Mouse (Mus musculus) stomach, embryonic 15.5 days (tissue): ENCODE measurements around the gene Chst11. TPM values are rescaled to one million over a fixed set of nuclear protein-coding genes. Genes with fewer than 3 reads are reported as not detected.

Source experiments
- ATAC-seq: fragments of 200-750 bp; cut with Nextera tagmentation; 2 replicates; pipeline ENCODE4 v1.8.0; 2017; ENCODE audit warnings: low read depth, moderate number of reproducible peaks, moderate TSS enrichment; ENCODE audit not compliant: insufficient read depth, low FRiP score
- H3K27ac ChIP-seq: fragments of 300-500 bp; sonication (generic); 2 replicates; pipeline ENCODE4 v1.5.1; 2015; ENCODE audit warnings: mild to moderate bottlenecking, inconsistent platforms
- H3K27me3 ChIP-seq: fragments of 300-500 bp; sonication (generic); replicated peaks from 2 replicates; pipeline ENCODE4 v1.6.1; 2015; ENCODE audit warnings: inconsistent platforms
- H3K36me3 ChIP-seq: fragments of 300-500 bp; sonication (generic); 2 replicates; pipeline ENCODE4 v1.6.1; 2015; ENCODE audit warnings: inconsistent platforms
- H3K4me1 ChIP-seq: fragments of 300-500 bp; sonication (generic); 2 replicates; pipeline ENCODE4 v1.6.1; 2015; ENCODE audit warnings: inconsistent platforms
- H3K4me2 ChIP-seq: fragments of 300-500 bp; sonication (generic); 2 replicates; pipeline ENCODE4 v1.6.1; 2015; ENCODE audit warnings: mild to moderate bottlenecking, inconsistent platforms
- H3K4me3 ChIP-seq: fragments of 300-500 bp; sonication (generic); replicated peaks from 2 replicates; pipeline ENCODE4 v1.5.1; 2015; ENCODE audit warnings: inconsistent platforms
- H3K9ac ChIP-seq: fragments of 300-500 bp; sonication (generic); 2 replicates; pipeline ENCODE4 v1.6.1; 2015; ENCODE audit warnings: inconsistent platforms
- H3K9me3 ChIP-seq: fragments of 300-500 bp; sonication (generic); 2 replicates; pipeline ENCODE4 v1.6.1; 2016; ENCODE audit warnings: inconsistent platforms
- WGBS: fragments of 180-500 bp; shearing (Covaris S2); methylation state at CpG from one replicate; pipeline ENCODE4 v1.1.7; 2015; 5-methylcytosine and 5-hydroxymethylcytosine counted together
- polyA plus RNA-seq: library from polyadenylated mRNA; unstranded; fragments of >200 nt; fragmentation: Nextera tagmentation; extraction: Ambion mirVana; gene quantifications from 2 replicates; pipeline ENCODE4 v1.2.1, GENCODE M21; 2015

The Chst11 gene
- polyA plus RNA-seq, 1 experiment from 2014 or later: 1.4 TPM

DNA sequence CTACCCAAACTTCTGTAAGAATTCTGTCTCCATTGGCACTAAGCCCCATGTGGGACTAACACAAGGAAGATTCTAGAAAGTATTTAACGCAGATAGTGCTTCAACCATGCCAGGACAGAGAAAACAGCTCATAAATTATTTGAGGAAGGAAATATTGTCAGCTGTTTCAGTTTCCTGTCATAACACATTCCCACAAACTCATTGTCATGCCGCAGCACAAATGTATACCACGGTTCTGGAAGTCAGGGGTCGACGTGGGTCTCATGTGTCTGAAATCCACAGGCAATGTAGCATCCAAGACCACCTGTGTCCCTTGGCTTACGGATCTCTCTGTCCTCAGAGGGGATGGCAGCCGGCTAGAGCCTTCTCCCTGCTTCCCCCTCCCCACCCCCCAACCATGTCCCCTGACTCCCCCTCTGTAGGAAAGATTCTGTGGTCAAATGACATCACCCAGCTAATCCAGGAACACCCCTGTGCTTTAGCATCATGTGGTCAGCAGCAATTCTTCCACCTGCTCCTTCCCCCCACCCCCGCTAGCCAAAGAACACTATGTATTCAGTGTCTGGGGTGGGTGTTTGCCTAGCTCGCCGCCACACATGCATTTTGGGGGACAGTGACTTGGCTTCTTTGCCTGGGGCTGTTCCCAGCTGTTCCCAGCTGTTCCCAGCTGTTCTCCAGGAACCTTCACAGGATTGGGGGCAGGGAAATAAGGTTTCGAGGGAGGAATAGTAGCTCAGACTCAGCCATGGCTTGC lies 183.2 kb downstream of the Chst11 start:
- H3K27ac ChIP-seq: no peak overlapping the region
- ATAC-seq: peak; percentile 36; the same call in 1 of the 2 replicates
- no peak overlapping the region for H3K9ac ChIP-seq
- no peak overlapping the region for H3K4me2 ChIP-seq
- H3K36me3 ChIP-seq: no peaks in the 10 kb centered on the region
- peaks cover 7% of the 10 kb centered on the region; the same call in 1 of the 2 replicates for H3K4me1 ChIP-seq
- no peaks in the 10 kb centered on the region for H3K9me3 ChIP-seq
- no peak overlapping the region for H3K4me3 ChIP-seq
- 49% methylated on average over 11 of the region's 11 CpGs for WGBS
- no peaks in the 10 kb centered on the region for H3K27me3 ChIP-seq

DNA sequence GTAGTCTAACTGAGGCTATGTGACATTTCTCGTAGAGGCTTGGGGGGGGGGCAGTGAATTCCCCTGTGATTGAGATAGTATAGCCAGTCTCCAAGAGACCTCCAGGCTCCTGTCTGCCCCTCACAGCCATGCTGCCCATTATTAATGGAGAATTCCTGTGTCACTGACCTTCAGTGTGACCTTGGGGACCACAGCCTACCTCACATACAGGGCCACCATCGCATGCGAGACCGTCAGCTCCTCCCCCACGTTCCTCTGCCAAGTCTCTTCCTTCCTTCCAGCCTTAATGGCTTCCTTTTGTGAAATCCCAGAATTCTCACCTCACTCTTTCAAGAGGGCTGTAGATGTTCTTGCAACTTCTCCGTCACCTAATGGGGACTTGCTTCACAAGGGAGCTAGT lies 184.3 kb downstream of the Chst11 start:
- 81% methylated on average over 6 of the region's 6 CpGs for WGBS

DNA sequence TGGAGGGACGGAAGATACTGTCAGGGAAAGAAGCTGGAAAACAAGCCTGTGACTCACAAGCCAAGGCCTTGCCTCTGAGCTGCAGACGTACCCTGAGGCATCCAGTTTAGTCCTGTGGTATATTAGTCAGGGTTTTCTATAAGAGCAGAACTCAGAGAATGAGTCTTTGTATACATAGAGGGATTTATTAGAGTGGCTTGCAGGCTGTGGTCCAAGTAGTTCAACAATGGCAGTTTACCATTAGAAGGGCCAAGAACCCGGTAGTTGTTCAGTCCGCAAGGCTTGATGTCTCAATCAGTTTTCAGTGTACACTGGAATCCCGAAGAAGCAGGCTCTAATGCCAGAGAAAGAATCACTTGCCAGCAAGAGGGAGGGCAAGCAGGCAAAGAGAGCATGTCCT lies 192.9 kb downstream of the Chst11 start:
- Histone ChIP-seq H3K4me2 (no peak overlapping the region), H3K9ac (no peak overlapping the region), H3K4me3 (no peak overlapping the region), H3K4me1 (peaks cover 13% of the 10 kb centered on the region), H3K36me3 (no peaks in the 10 kb centered on the region), H3K27ac (peak overlapping the region; percentile 74), H3K9me3 (no peaks in the 10 kb centered on the region), H3K27me3 (no peaks in the 10 kb centered on the region)
- WGBS: 54% methylated on average over 5 of the region's 5 CpGs
- ATAC-seq: peak; percentile 62; the same call in 1 of the 2 replicates

More for the DNA sequence above, 184.3 kb downstream of the Chst11 start:
- Histone ChIP-seq H3K4me3 (no peak overlapping the region), H3K27me3 (no peaks in the 10 kb centered on the region), H3K9me3 (no peaks in the 10 kb centered on the region), H3K9ac (no peak overlapping the region), H3K4me2 (no peak overlapping the region), H3K36me3 (no peaks in the 10 kb centered on the region), H3K4me1 (0 out of 2 replicates have a peak, but pooled peaks cover 4% of the 10 kb centered on the region), H3K27ac (no peak overlapping the region)
- no peak for ATAC-seq

- WGBS: 35% methylated on average over 1 of the region's 1 CpGs
- no peaks in the 10 kb centered on the region for H3K36me3 ChIP-seq
- no peak overlapping the region for H3K4me3 ChIP-seq
- H3K27ac ChIP-seq: peak overlapping the region; percentile 74
- no peak overlapping the region for H3K4me2 ChIP-seq
- peaks cover 13% of the 10 kb centered on the region for H3K4me1 ChIP-seq
- H3K27me3 ChIP-seq: no peaks in the 10 kb centered on the region
- no peak for ATAC-seq
- H3K9me3 ChIP-seq: no peaks in the 10 kb centered on the region
- H3K9ac ChIP-seq: no peak overlapping the region
Measured at GRCm38 (mm10) chr10:83178661-83179060, 193.4 kb downstream of the Chst11 start.

DNA sequence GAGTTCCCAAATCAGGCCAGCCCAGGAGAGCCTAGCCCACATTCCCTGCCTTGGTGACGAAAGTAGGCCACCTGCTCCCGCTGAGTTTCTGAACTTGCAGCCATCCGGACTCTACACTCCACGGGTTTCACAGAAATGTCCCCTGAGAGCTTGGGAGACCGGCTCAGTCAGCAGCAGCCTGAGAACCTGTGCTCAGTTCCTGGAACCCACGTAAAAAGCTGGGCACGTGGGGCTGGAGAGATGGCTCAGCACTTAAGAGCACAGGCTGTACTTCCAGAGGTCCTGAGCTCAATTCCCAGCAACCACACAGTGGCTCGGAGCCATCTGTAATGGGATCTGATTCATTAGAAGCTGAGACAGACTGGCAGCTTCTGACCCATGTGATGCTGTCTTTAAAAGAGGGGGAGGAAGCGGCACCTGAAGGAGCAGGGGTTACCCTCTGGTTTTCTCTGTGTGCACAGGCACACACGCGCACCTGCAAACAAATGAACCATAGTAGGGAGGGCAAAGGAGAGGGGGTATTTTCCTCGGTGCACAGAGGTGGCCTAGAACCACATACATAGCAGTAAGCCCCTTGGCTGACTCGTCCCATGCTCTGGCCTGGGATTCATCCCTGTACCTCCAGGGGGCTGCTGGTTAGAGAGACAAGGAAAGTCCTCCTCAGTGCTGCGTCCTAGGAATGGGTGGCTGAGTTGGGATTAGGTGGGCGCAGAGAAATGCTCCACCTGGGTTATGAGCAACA lies 196.7 kb downstream of the Chst11 start:
- H3K4me1 ChIP-seq: peaks cover 22% of the 10 kb centered on the region
- no peak overlapping the region for H3K4me3 ChIP-seq
- H3K27ac ChIP-seq: no peak overlapping the region
- H3K27me3 ChIP-seq: no peaks in the 10 kb centered on the region
- ATAC-seq: no peak
- no peaks in the 10 kb centered on the region for H3K36me3 ChIP-seq
- no peaks in the 10 kb centered on the region for H3K9me3 ChIP-seq
- H3K4me2 ChIP-seq: no peak overlapping the region
- WGBS: 76% methylated on average over 15 of the region's 15 CpGs
- H3K9ac ChIP-seq: no peak overlapping the region

- no peaks in the 10 kb centered on the region for H3K27me3 ChIP-seq
- H3K9me3 ChIP-seq: no peaks in the 10 kb centered on the region
- H3K4me3 ChIP-seq: no peak overlapping the region
- H3K4me2 ChIP-seq: no peak overlapping the region
- H3K27ac ChIP-seq: no peak overlapping the region
- H3K9ac ChIP-seq: no peak overlapping the region
- ATAC-seq: no peak
- 36% methylated on average over 8 of the region's 8 CpGs for WGBS
- H3K36me3 ChIP-seq: no peaks in the 10 kb centered on the region
- peaks cover 19% of the 10 kb centered on the region for H3K4me1 ChIP-seq
Measured at GRCm38 (mm10) chr10:83182573-83182960, 197.3 kb downstream of the Chst11 start.

- Histone ChIP-seq H3K4me1 (peaks cover 19% of the 10 kb centered on the region), H3K27me3 (no peaks in the 10 kb centered on the region), H3K9me3 (no peaks in the 10 kb centered on the region), H3K36me3 (no peaks in the 10 kb centered on the region), H3K4me3 (no peak overlapping the region), H3K27ac (0 out of 2 replicates have a peak overlapping the region, but pooled peaks have one; percentile 31), H3K9ac (no peak overlapping the region), H3K4me2 (no peak overlapping the region)
- 47% methylated on average over 12 of the region's 12 CpGs for WGBS
- ATAC-seq: no peak
Measured at GRCm38 (mm10) chr10:83183634-83184479, 198.6 kb downstream of the Chst11 start.

DNA sequence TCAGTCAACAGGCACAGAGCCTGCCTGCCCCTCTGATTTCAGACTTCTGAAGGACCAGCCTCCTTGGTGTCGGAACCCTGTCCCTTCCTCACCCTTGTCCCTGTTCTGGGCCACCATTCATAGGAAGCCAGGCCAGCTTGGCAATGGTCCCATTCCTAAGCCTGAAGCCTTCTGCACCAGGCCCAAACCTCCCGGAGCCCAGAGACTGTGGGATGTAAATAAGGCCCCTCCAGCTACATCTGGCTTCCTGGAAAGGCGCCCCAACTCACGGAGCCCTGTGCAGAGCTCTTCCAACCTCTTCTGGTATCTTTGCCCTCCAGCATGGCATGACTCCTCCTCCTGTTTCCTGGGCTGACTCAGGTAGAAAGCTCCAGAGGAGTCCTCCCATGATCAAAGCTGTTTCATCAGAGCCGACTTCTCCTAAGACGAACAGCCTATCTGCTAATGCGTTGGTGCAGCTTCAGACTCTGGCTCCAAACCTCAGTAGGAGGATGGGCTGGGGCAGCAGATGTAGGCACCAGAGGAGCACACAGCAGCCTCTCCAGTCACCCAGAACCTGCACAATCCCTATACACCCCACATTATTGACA lies 199.3 kb downstream of the Chst11 start:
- 0 out of 2 replicates have a peak overlapping the region, but pooled peaks have one; percentile 31 for H3K27ac ChIP-seq
- ATAC-seq: no peak
- H3K9me3 ChIP-seq: no peaks in the 10 kb centered on the region
- H3K36me3 ChIP-seq: no peaks in the 10 kb centered on the region
- H3K4me1 ChIP-seq: peaks cover 19% of the 10 kb centered on the region
- WGBS: 53% methylated on average over 7 of the region's 7 CpGs
- H3K9ac ChIP-seq: no peak overlapping the region
- no peaks in the 10 kb centered on the region for H3K27me3 ChIP-seq
- no peak overlapping the region for H3K4me3 ChIP-seq
- no peak overlapping the region for H3K4me2 ChIP-seq

GRCm38 (mm10) chr10:83185121-83185520 lies 199.8 kb downstream of the Chst11 start:
- Histone ChIP-seq H3K9ac (no peak overlapping the region), H3K4me2 (no peak overlapping the region), H3K27ac (no peak overlapping the region), H3K9me3 (no peaks in the 10 kb centered on the region), H3K4me1 (peaks cover 19% of the 10 kb centered on the region), H3K27me3 (no peaks in the 10 kb centered on the region), H3K36me3 (no peaks in the 10 kb centered on the region), H3K4me3 (no peak overlapping the region)
- ATAC-seq: no peak
- 84% methylated on average over 6 of the region's 6 CpGs for WGBS

GRCm38 (mm10) chr10:83186167-83186566 lies 200.9 kb downstream of the Chst11 start:
- 86% methylated on average over 8 of the region's 8 CpGs for WGBS
- peaks cover 19% of the 10 kb centered on the region for H3K4me1 ChIP-seq
- no peak overlapping the region for H3K4me2 ChIP-seq
- H3K4me3 ChIP-seq: no peak overlapping the region
- H3K9me3 ChIP-seq: no peaks in the 10 kb centered on the region
- H3K9ac ChIP-seq: no peak overlapping the region
- H3K27ac ChIP-seq: no peak overlapping the region
- H3K27me3 ChIP-seq: no peaks in the 10 kb centered on the region
- no peaks in the 10 kb centered on the region for H3K36me3 ChIP-seq
- no peak for ATAC-seq

DNA sequence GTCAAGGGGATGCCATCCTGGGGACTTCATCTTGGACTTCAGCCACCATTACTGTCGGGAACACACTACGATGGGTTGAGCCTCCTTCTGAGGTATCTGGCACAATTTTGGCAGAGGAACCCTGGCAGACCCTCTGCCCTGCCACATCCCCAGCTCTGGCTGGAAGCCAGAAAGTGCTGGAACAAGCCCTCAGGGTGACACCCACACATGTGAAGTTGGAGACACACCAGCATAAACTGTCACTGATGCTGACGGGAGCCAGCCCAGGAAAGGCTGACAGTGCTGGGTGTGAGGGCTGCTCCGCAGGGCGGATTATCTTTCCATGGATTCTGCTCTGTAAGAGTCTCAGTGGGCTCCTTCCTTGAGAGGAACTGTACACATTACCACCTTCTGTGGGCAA lies 201.7 kb downstream of the Chst11 start:
- Histone ChIP-seq H3K9me3 (no peaks in the 10 kb centered on the region), H3K4me3 (no peak overlapping the region), H3K27ac (no peak overlapping the region), H3K4me2 (no peak overlapping the region), H3K36me3 (no peaks in the 10 kb centered on the region), H3K27me3 (no peaks in the 10 kb centered on the region), H3K9ac (no peak overlapping the region), H3K4me1 (peaks cover 19% of the 10 kb centered on the region)
- ATAC-seq: no peak
- WGBS: 62% methylated on average over 5 of the region's 5 CpGs
